22 mouse cellular contexts compared by ENCODE assay signal in genomic region chr9:64105301-64105700, GRCm38 (mm10). TPM values are rescaled to one million over a fixed set of nuclear protein-coding genes. Genes with fewer than 3 reads are reported as not detected.
A peak's percentile ranks its signal among the peaks of the same experiment; 100 is the strongest.
DNase-seq lines count a peak whose midpoint lies in the region; ATAC-seq and TF ChIP-seq lines count a peak whose summit lies in the region.
"Had no signal": no experiment of that assay in that cellular context is flagged by ENCODE, and none has a peak within 500 bp of the region (broad histone marks: within the 10 kb centered on the region; RNA-seq: fewer than 3 reads in every experiment).

No protein-coding gene starts in this region.

- H3K4me3 ChIP-seq in bone marrow macrophage, adult 2 months (ENCODE audit: insufficient read depth, low read length), result no peak overlapping the region
- no peak overlapping the region for H3K4me3 ChIP-seq in liver, postnatal 0 days (ENCODE audit: low read depth, low read length)
- no peak overlapping the region for H3K4me3 ChIP-seq in midbrain, embryonic 11.5 days (ENCODE audit: low read depth, low read length)
- H3K4me3 ChIP-seq: embryonic facial prominence, embryonic 15.5 days; forebrain, embryonic 13.5 days; midbrain, embryonic 15.5 days; neural tube, embryonic 12.5 days had no signal

- peak; percentile 33; the same call in 1 of the 2 replicates for ATAC-seq in liver, postnatal 0 days
- ATAC-seq in midbrain, embryonic 11.5 days (ENCODE audit: low FRiP score), result no peak
- ATAC-seq: forebrain, embryonic 13.5 days; hindbrain, embryonic 16.5 days; midbrain, embryonic 15.5 days; Patski had no signal

- H3K36me3 ChIP-seq in liver, postnatal 0 days (replicated peaks; ENCODE audit: insufficient read depth, low read length), result no peaks in the 10 kb centered on the region
- no peaks in the 10 kb centered on the region for H3K36me3 ChIP-seq in midbrain, embryonic 11.5 days (ENCODE audit: control insufficient read depth, insufficient read depth, low read length)
- H3K36me3 ChIP-seq: embryonic facial prominence, embryonic 15.5 days; midbrain, embryonic 15.5 days; neural tube, embryonic 12.5 days had no signal

- DNase-seq in heart, adult 18-20 months, result peak; percentile 48 to 55
- DNase-seq in heart, postnatal 4 days, result no peak
- peak; percentile 97 for DNase-seq in 416B (ENCODE audit: low read depth)
- DNase-seq in liver, postnatal 0 days, result no peak
- no peak for DNase-seq in midbrain, embryonic 11.5 days (ENCODE audit: low spot score, missing footprints)
- no peak for DNase-seq in urinary bladder, adult 18-20 months (ENCODE audit: low spot score in 2 of 2)
- DNase-seq in kidney, adult 11 months, result no peak
- DNase-seq: cerebellum, adult 11 months; gastrocnemius, postnatal 25 days; kidney, adult 8-10 months; right cerebral cortex, postnatal 4 days; thymus, postnatal 14 days had no signal

- H3K9me3 ChIP-seq in liver, postnatal 0 days (ENCODE audit: low read length), result no peaks in the 10 kb centered on the region
- H3K9me3 ChIP-seq in midbrain, embryonic 11.5 days (ENCODE audit: control insufficient read depth, low read length), result no peaks in the 10 kb centered on the region
- H3K9me3 ChIP-seq: embryonic facial prominence, embryonic 15.5 days; forebrain, embryonic 13.5 days; midbrain, embryonic 15.5 days; neural tube, embryonic 12.5 days had no signal

- peak overlapping the region; percentile 92 for H3K27ac ChIP-seq in bone marrow macrophage, adult 2 months (ENCODE audit: insufficient read depth, low read depth, low read length)
- no peak overlapping the region for H3K27ac ChIP-seq in liver, postnatal 0 days (ENCODE audit: low read depth)
- H3K27ac ChIP-seq in midbrain, embryonic 11.5 days (ENCODE audit: low read depth, low read length), result no peak overlapping the region
- H3K27ac ChIP-seq: embryonic facial prominence, embryonic 15.5 days; forebrain, embryonic 13.5 days; liver, embryonic 14.5 days; midbrain, embryonic 15.5 days; neural tube, embryonic 12.5 days had no signal

- H3K4me1 ChIP-seq in bone marrow macrophage, adult 2 months (ENCODE audit: control insufficient read depth, insufficient read depth, low read length), result peaks cover 25% of the 10 kb centered on the region
- 0 out of 2 replicates have a peak, but pooled peaks cover 6% of the 10 kb centered on the region for H3K4me1 ChIP-seq in liver, postnatal 0 days (ENCODE audit: insufficient read depth)
- H3K4me1 ChIP-seq in midbrain, embryonic 11.5 days (ENCODE audit: control insufficient read depth, insufficient read depth, low read length), result no peaks in the 10 kb centered on the region
- H3K4me1 ChIP-seq: embryonic facial prominence, embryonic 15.5 days; forebrain, embryonic 13.5 days; midbrain, embryonic 15.5 days; neural tube, embryonic 12.5 days had no signal

- no peak overlapping the region for H3K9ac ChIP-seq in liver, postnatal 0 days (replicated peaks)
- no peak overlapping the region for H3K9ac ChIP-seq in midbrain, embryonic 11.5 days (ENCODE audit: low read length)
- H3K9ac ChIP-seq: embryonic facial prominence, embryonic 15.5 days; forebrain, embryonic 13.5 days; liver, embryonic 14.5 days; midbrain, embryonic 15.5 days; neural tube, embryonic 12.5 days had no signal

- 17% methylated on average over 6 of the region's 6 CpGs for WGBS in liver, postnatal 0 days (ENCODE audit: insufficient replicate concordance)
- WGBS in midbrain, embryonic 11.5 days, result 83% methylated on average over 6 of the region's 6 CpGs

- TF ChIP-seq CTCF in bone marrow macrophage, adult 2 months (IDR thresholded peaks at IDR 0.05; ENCODE audit: low read depth, low read length), result no peak
- no peak for TF ChIP-seq CTCF in liver, postnatal 0 days (IDR thresholded peaks at IDR 0.05; ENCODE audit: low read depth)

- TF ChIP-seq EP300 in liver, postnatal 0 days (IDR thresholded peaks at IDR 0.05; ENCODE audit: low read depth), result no peak

- no peaks in the 10 kb centered on the region for H3K27me3 ChIP-seq in liver, postnatal 0 days (ENCODE audit: insufficient read depth, low read length)
- no peaks in the 10 kb centered on the region for H3K27me3 ChIP-seq in midbrain, embryonic 11.5 days (ENCODE audit: control insufficient read depth, insufficient read depth, low read length)
- H3K27me3 ChIP-seq: embryonic facial prominence, embryonic 15.5 days; forebrain, embryonic 13.5 days; midbrain, embryonic 15.5 days; neural tube, embryonic 12.5 days; Patski had no signal

- no peak overlapping the region for H3K4me2 ChIP-seq in liver, postnatal 0 days (ENCODE audit: low read depth, low read length)
- H3K4me2 ChIP-seq in midbrain, embryonic 11.5 days, result no peak overlapping the region
- H3K4me2 ChIP-seq: embryonic facial prominence, embryonic 15.5 days; forebrain, embryonic 13.5 days; midbrain, embryonic 15.5 days; neural tube, embryonic 12.5 days had no signal

- no peak for TF ChIP-seq POLR2A in bone marrow macrophage, adult 2 months (IDR thresholded peaks at IDR 0.05; ENCODE audit: borderline replicate concordance, low read depth, low read length)

RNA-seq across cellular contexts. Expression of gene Lctl, which starts 11.6 kb away (rescaled TPM):
- total RNA-seq in heart, adult 18-20 months (2021), result not detected
- under 1 TPM; 0.67 to 0.68 TPM for total RNA-seq in heart, postnatal 4 days (2021)
- not detected in 2 replicates for polyA plus RNA-seq in bone marrow macrophage, adult 2 months (2012; ENCODE audit: insufficient read depth, insufficient read length, missing spikeins)
- polyA plus RNA-seq in liver, postnatal 0 days (2015; fragmentation: Nextera tagmentation; extraction: Ambion mirVana), result not detected in 2 replicates
- polyA plus RNA-seq in midbrain, embryonic 11.5 days (2014; fragmentation: Nextera tagmentation; extraction: Ambion mirVana), result not detected in 2 replicates
- total RNA-seq: left cerebral cortex, postnatal 10 days had no signal
- polyA plus RNA-seq: forebrain, embryonic 13.5 days; hindbrain, embryonic 16.5 days; midbrain, embryonic 15.5 days; neural tube, embryonic 12.5 days; stomach, embryonic 14.5 days had no signal

Comparison
In these comparisons a context has a peak if more than half of its experiments do, and no peak if none do; other contexts are left out.
1. DNase-seq: peak in heart, adult 18-20 months (2 of 2) and 416B (single experiment); none in heart, postnatal 4 days (single experiment), liver, postnatal 0 days (single experiment), midbrain, embryonic 11.5 days (single experiment), urinary bladder, adult 18-20 months (0 of 2) and kidney, adult 11 months (single experiment).